Mouse (Mus musculus) brain, embryonic 14.5 days (tissue): ENCODE results near the gene Pkd1l2.

Source experiments
- CTCF ChIP-seq: fragments of 200-500 bp; IDR thresholded peaks from 2 replicates; pipeline ENCODE4 v1.5.1; 2012; ENCODE audit warnings: inconsistent platforms, mild to moderate bottlenecking, moderate library complexity, borderline replicate concordance; ENCODE audit not compliant: insufficient read depth, insufficient read length; ENCODE audit errors: extremely low read depth
- POLR2A ChIP-seq: fragments of 200-500 bp; IDR thresholded peaks from 2 replicates; pipeline ENCODE4 v1.6.1; 2012; ENCODE audit warnings: mild to moderate bottlenecking, inconsistent platforms, borderline replicate concordance; ENCODE audit not compliant: poor library complexity, insufficient read depth, insufficient read length, severe bottlenecking; ENCODE audit errors: extremely low read depth

DNA sequence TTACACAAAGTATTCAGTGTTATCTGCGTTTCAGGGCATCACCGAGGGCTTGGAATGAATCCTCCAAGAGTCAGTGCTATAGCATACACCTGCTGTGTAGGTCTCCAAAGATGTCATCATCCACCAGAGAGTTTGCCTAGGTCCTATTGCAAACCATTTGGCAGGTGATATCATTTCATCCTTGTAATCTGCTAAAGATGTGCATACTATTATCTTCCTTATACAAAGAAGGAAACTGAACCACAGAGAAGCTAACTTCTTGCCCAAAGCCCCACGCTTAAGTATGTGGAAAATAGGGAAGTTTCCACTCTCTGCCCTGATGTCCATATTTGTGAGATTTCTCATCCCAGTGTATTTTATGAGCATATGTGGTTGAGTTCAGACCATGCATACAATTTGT lies 44.2 kb upstream of the Pkd1l2 start:
- no peak for TF ChIP-seq POLR2A
- no peak for TF ChIP-seq CTCF
